In genomic region chr10:127177719-127178118, GRCm38 (mm10) we compare ENCODE assay signal across 8 mouse cellular contexts. TPM values are rescaled to one million over a fixed set of nuclear protein-coding genes. Genes with fewer than 3 reads are reported as not detected.
A peak's percentile ranks its signal among the peaks of the same experiment; 100 is the strongest.
DNase-seq lines count a peak whose midpoint lies in the region; ATAC-seq and TF ChIP-seq lines count a peak whose summit lies in the region.

No protein-coding gene starts in this region.

- peaks cover 20% of the 10 kb centered on the region for H3K4me1 ChIP-seq in forebrain, embryonic 11.5 days (replicated peaks; ENCODE audit: control insufficient read depth, insufficient read depth, low read length)
- H3K4me1 ChIP-seq in heart, postnatal 0 days (ENCODE audit: control insufficient read depth, insufficient read depth), result peaks cover 8% of the 10 kb centered on the region
- peaks cover 13% of the 10 kb centered on the region for H3K4me1 ChIP-seq in neural tube, embryonic 14.5 days (ENCODE audit: control insufficient read depth, insufficient read depth, low read length)

- peak; percentile 93 for TF ChIP-seq CTCF in heart, postnatal 0 days (IDR thresholded peaks at IDR 0.05; ENCODE audit: low read depth)

- no peaks in the 10 kb centered on the region for H3K9me3 ChIP-seq in forebrain, embryonic 11.5 days (ENCODE audit: control insufficient read depth, low read length)
- no peaks in the 10 kb centered on the region for H3K9me3 ChIP-seq in heart, postnatal 0 days (replicated peaks; ENCODE audit: control insufficient read depth, low read length)
- no peaks in the 10 kb centered on the region for H3K9me3 ChIP-seq in neural tube, embryonic 14.5 days (ENCODE audit: control insufficient read depth, low read length)

- no peak overlapping the region for H3K9ac ChIP-seq in forebrain, embryonic 11.5 days (ENCODE audit: low read length)
- no peak overlapping the region for H3K9ac ChIP-seq in heart, postnatal 0 days (replicated peaks; ENCODE audit: low read depth, low read length)
- H3K9ac ChIP-seq in neural tube, embryonic 14.5 days (replicated peaks; ENCODE audit: low read depth, low read length), result 0 out of 2 replicates have a peak overlapping the region, but pooled peaks have one; percentile 13

- H3K36me3 ChIP-seq in forebrain, embryonic 11.5 days (ENCODE audit: control insufficient read depth, insufficient read depth, low read length), result no peaks in the 10 kb centered on the region
- H3K36me3 ChIP-seq in heart, postnatal 0 days (replicated peaks; ENCODE audit: control insufficient read depth, insufficient read depth, low read length), result no peaks in the 10 kb centered on the region
- no peaks in the 10 kb centered on the region for H3K36me3 ChIP-seq in neural tube, embryonic 14.5 days (ENCODE audit: control insufficient read depth, insufficient read depth, low read length)

- under 1% methylated on average over 23 of the region's 23 CpGs for WGBS in forebrain, embryonic 11.5 days
- whole genome bisulfite sequencing in heart, postnatal 0 days, result 2% methylated on average over 23 of the region's 23 CpGs
- 1% methylated on average over 23 of the region's 23 CpGs for WGBS in neural tube, embryonic 14.5 days

- ATAC-seq in cerebellum, adult (ENCODE audit: insufficient number of reproducible peaks, low FRiP score, low TSS enrichment), result peak; percentile 52
- peak; percentile 69 for ATAC-seq in forebrain, embryonic 11.5 days (replicated peaks; ENCODE audit: low FRiP score)
- peak; percentile 51 for ATAC-seq in heart, postnatal 0 days (ENCODE audit: insufficient read depth, low read depth)
- peak; percentile 56 for ATAC-seq in neural tube, embryonic 14.5 days (ENCODE audit: low read depth)

- TF ChIP-seq EP300 in heart, postnatal 0 days (IDR thresholded peaks at IDR 0.05; ENCODE audit: low read depth), result no peak

- peak overlapping the region; percentile 49 for H3K4me2 ChIP-seq in forebrain, embryonic 11.5 days (ENCODE audit: low read depth, low read length, severe bottlenecking)
- H3K4me2 ChIP-seq in heart, postnatal 0 days (ENCODE audit: low read depth, low read length), result peak overlapping the region; percentile 65
- peak overlapping the region; percentile 32 for H3K4me2 ChIP-seq in neural tube, embryonic 14.5 days (ENCODE audit: low read depth, low read length)

- peak; percentile 87 for DNase-seq in Muller cell, postnatal 12 days (ENCODE audit: inconsistent ontology term)
- DNase-seq in forebrain, embryonic 11.5 days (ENCODE audit: low spot score), result peak; percentile 92
- DNase-seq in heart, postnatal 0 days (ENCODE audit: low spot score), result peak; percentile 86
- peak; percentile 79 for DNase-seq in kidney, postnatal 14 days
- DNase-seq in lung, adult 18-20 months, result peak; percentile 61 to 76
- peak; percentile 26 to 64 for DNase-seq in urinary bladder, postnatal 36 days (ENCODE audit: low spot score in 2 of 2)

- H3K27me3 ChIP-seq in forebrain, embryonic 11.5 days (ENCODE audit: control insufficient read depth, insufficient read depth, low read length), result peaks cover 43% of the 10 kb centered on the region
- peaks cover 85% of the 10 kb centered on the region for H3K27me3 ChIP-seq in heart, postnatal 0 days (ENCODE audit: control insufficient read depth, insufficient read depth, low read length)
- peaks cover 18% of the 10 kb centered on the region for H3K27me3 ChIP-seq in neural tube, embryonic 14.5 days (ENCODE audit: control insufficient read depth, insufficient read depth, low read length)

- no peak overlapping the region for H3K27ac ChIP-seq in forebrain, embryonic 11.5 days (ENCODE audit: low read depth, low read length)
- H3K27ac ChIP-seq in heart, postnatal 0 days (ENCODE audit: low read depth), result no peak overlapping the region
- no peak overlapping the region for H3K27ac ChIP-seq in neural tube, embryonic 14.5 days (ENCODE audit: low read depth, low read length)

- H3K4me3 ChIP-seq in forebrain, embryonic 11.5 days (ENCODE audit: low read depth, low read length), result peak overlapping the region; percentile 15
- H3K4me3 ChIP-seq in heart, postnatal 0 days (ENCODE audit: low read depth, low read length), result peak overlapping the region; percentile 36
- peak overlapping the region; percentile 5; the same call in 1 of the 2 replicates for H3K4me3 ChIP-seq in neural tube, embryonic 14.5 days (ENCODE audit: low read depth, low read length)

RNA-seq across cellular contexts. Expression of gene Slc26a10, which starts 2.7 kb away (rescaled TPM):
- polyA plus RNA-seq in forebrain, embryonic 11.5 days (2014; fragmentation: Nextera tagmentation; extraction: Ambion mirVana), result 0.93 and 1.1 TPM in 2 replicates
- total RNA-seq in heart, postnatal 0 days (2014; rRNA removed; ENCODE audit: low replicate concordance), result 51.0 and 61.2 TPM in 2 replicates
- 22.8 and 23.3 TPM in 2 replicates for polyA plus RNA-seq in heart, postnatal 0 days (2015; fragmentation: Nextera tagmentation; extraction: Ambion mirVana)
- 0.80 and 1.3 TPM in 2 replicates for polyA plus RNA-seq in neural tube, embryonic 14.5 days (2014; fragmentation: Nextera tagmentation; extraction: Ambion mirVana)

RNA-seq across cellular contexts. Expression of gene Arhgef25, which starts 12.2 kb away (rescaled TPM):
- polyA plus RNA-seq in forebrain, embryonic 11.5 days (2014; fragmentation: Nextera tagmentation; extraction: Ambion mirVana), result 31.6 and 33.5 TPM in 2 replicates
- 20.8 and 44.2 TPM in 2 replicates for total RNA-seq in heart, postnatal 0 days (2014; rRNA removed; ENCODE audit: low replicate concordance)
- polyA plus RNA-seq in heart, postnatal 0 days (2015; fragmentation: Nextera tagmentation; extraction: Ambion mirVana), result 10.0 and 13.8 TPM in 2 replicates
- polyA plus RNA-seq in neural tube, embryonic 14.5 days (2014; fragmentation: Nextera tagmentation; extraction: Ambion mirVana), result 24.2 and 31.0 TPM in 2 replicates

RNA-seq across cellular contexts. Expression of gene B4galnt1, which starts 12.7 kb away (rescaled TPM):
- 7.8 and 8.4 TPM in 2 replicates for polyA plus RNA-seq in forebrain, embryonic 11.5 days (2014; fragmentation: Nextera tagmentation; extraction: Ambion mirVana)
- 2.3 and 7.7 TPM in 2 replicates for total RNA-seq in heart, postnatal 0 days (2014; rRNA removed; ENCODE audit: low replicate concordance)
- 0.72 and 0.82 TPM in 2 replicates for polyA plus RNA-seq in heart, postnatal 0 days (2015; fragmentation: Nextera tagmentation; extraction: Ambion mirVana)
- 79.3 and 93.4 TPM in 2 replicates for polyA plus RNA-seq in neural tube, embryonic 14.5 days (2014; fragmentation: Nextera tagmentation; extraction: Ambion mirVana)

RNA-seq across cellular contexts. Expression of gene Dtx3, which starts 17.8 kb away (rescaled TPM):
- polyA plus RNA-seq in forebrain, embryonic 11.5 days (2014; fragmentation: Nextera tagmentation; extraction: Ambion mirVana), result 157 and 170 TPM in 2 replicates
- 44.4 and 64.1 TPM in 2 replicates for total RNA-seq in heart, postnatal 0 days (2014; rRNA removed; ENCODE audit: low replicate concordance)
- 28.8 and 30.0 TPM in 2 replicates for polyA plus RNA-seq in heart, postnatal 0 days (2015; fragmentation: Nextera tagmentation; extraction: Ambion mirVana)
- 224 and 231 TPM in 2 replicates for polyA plus RNA-seq in neural tube, embryonic 14.5 days (2014; fragmentation: Nextera tagmentation; extraction: Ambion mirVana)

RNA-seq across cellular contexts. Expression of gene Pip4k2c, which starts 33.7 kb away (rescaled TPM):
- polyA plus RNA-seq in forebrain, embryonic 11.5 days (2014; fragmentation: Nextera tagmentation; extraction: Ambion mirVana), result 16.4 and 17.2 TPM in 2 replicates
- 22.4 and 23.7 TPM in 2 replicates for total RNA-seq in heart, postnatal 0 days (2014; rRNA removed; ENCODE audit: low replicate concordance)
- 24.7 and 25.0 TPM in 2 replicates for polyA plus RNA-seq in heart, postnatal 0 days (2015; fragmentation: Nextera tagmentation; extraction: Ambion mirVana)
- 15.5 and 18.1 TPM in 2 replicates for polyA plus RNA-seq in neural tube, embryonic 14.5 days (2014; fragmentation: Nextera tagmentation; extraction: Ambion mirVana)

Comparison
In these comparisons a context has a peak if more than half of its experiments do, and no peak if none do; other contexts are left out.
1. RNA of gene Slc26a10, which starts 2.7 kb away (polyA plus RNA-seq): 22.8 to 23.3 TPM in heart, postnatal 0 days; 0.93 to 1.1 TPM in forebrain, embryonic 11.5 days and 0.80 to 1.3 TPM in neural tube, embryonic 14.5 days; every median in the first group is over 10 times any median in the second.
2. Peak in every context shown above with its lines, with median percentiles within 50 percentile points of each other: DNase-seq, ATAC-seq, H3K4me2 ChIP-seq and H3K4me3 ChIP-seq.